In genomic region chr2:63002784-63003183, GRCm38 (mm10) we compare ENCODE assay signal across 15 mouse cellular contexts.
"Had no signal": no experiment of that assay in that cellular context is flagged by ENCODE, and none has a peak within 500 bp of the region (broad histone marks: within the 10 kb centered on the region; RNA-seq: fewer than 3 reads in every experiment).

No protein-coding gene starts in this region.

- H3K27me3 ChIP-seq: neural tube, embryonic 15.5 days; stomach, embryonic 15.5 days had no signal

- H3K4me2 ChIP-seq: neural tube, embryonic 15.5 days; stomach, embryonic 15.5 days had no signal

- H3K4me3 ChIP-seq: neural tube, embryonic 15.5 days; stomach, embryonic 15.5 days had no signal

- H3K4me1 ChIP-seq: neural tube, embryonic 15.5 days; stomach, embryonic 15.5 days had no signal

- DNase-seq: retina, postnatal 1 day; right cerebral cortex, adult 18-20 months; right cerebral cortex, postnatal 14 days; right cerebral cortex, postnatal 25 days; right cerebral cortex, postnatal 4 days; spleen, adult 18-20 months; thymus, adult 18-20 months; thymus, adult 2 months; thymus, postnatal 14 days; thymus, postnatal 25 days; thymus, postnatal 36 days; thymus, postnatal 4 days had no signal

- H3K27ac ChIP-seq: neural tube, embryonic 15.5 days; stomach, embryonic 15.5 days; stomach, postnatal 0 days had no signal

- H3K9me3 ChIP-seq: neural tube, embryonic 15.5 days; stomach, embryonic 15.5 days had no signal

- H3K36me3 ChIP-seq: neural tube, embryonic 15.5 days; stomach, embryonic 15.5 days had no signal

- H3K9ac ChIP-seq: neural tube, embryonic 15.5 days; stomach, embryonic 15.5 days had no signal
